Mouse (Mus musculus): ENCODE results near the gene Grm8.

Gene Grm8

DNA sequence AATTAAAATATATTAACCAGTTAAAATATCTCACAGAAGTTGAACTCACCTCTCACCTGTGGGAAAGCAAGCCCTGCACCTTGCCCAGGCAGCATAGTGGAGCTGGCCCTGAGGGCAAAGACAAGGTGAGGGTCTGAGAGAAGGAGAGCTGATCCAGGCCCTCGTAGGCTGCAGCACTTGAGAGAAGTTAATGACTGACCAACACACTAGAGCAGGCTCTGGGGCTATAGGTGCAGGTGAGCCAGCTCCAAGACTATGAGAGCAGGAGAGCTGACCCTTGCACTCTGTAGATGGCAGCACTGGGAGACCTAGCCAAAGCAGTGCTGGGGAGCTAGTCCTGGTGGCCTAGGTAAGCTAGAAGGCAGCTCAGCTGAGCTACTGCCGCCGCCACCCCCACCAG, 499.1 kb downstream of the Grm8 start:
- DNase-seq (ENCODE audit: low spot score), result no peak

DNA sequence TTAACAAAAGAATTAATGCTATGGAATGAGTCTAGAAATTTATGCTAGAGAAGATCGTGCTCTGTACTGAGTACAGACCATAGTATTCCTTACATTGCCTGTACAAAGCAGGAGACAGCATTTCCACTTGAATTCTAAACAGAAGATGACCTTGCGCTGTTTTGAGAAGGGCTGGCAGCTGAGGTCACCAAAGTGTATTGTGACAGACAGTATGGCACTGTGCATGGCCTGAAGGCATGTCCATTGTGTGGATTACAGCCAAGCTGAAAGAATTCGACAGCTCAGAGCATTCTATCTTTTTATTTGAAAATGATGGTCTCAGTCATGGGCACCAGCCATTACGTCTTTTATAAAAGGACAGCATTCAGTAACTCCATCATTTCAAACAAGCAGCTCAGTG, 517.5 kb downstream of the Grm8 start:
- no peak for DNase-seq (ENCODE audit: low spot score)

DNA sequence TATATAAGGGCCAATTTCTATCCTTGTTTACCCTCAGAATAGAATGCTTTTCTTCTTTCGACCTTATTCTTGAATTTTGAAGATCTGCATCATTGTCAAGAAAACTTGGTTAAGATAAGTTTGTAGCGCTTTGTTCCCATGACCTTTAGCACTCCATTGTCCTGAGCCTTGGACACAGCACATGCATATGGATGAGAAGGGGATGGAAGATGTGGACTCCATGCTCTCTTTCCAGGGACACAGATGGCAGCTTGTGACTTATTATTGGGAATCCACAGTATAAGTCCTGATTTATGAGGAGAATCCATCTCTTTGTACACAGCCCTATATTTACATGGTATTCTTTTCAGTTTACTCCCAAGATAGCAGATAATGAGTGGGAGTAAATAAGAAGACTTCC, 554.5 kb downstream of the Grm8 start:
- no peak for DNase-seq (ENCODE audit: low spot score)

DNA sequence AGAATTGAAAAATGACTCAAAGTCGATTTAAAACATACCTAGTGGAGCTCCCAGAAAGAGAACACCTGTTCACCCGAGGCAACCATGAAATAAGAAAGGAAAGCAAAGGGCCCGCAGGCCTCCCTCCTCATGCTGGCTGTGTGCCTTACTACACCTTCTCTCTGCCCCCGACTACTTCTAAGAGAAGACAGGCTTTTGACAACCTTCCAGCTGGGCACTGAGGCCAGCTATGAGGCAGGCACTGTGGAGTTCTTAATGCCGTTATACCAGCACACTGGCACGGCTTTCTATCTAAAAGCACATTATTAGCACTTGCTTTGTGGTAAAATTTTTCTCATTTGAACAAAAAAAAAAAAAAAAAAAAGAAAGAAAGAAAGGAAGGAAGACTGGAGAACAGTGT, 589.5 kb downstream of the Grm8 start:
- no peak for DNase-seq (ENCODE audit: low spot score)

DNA sequence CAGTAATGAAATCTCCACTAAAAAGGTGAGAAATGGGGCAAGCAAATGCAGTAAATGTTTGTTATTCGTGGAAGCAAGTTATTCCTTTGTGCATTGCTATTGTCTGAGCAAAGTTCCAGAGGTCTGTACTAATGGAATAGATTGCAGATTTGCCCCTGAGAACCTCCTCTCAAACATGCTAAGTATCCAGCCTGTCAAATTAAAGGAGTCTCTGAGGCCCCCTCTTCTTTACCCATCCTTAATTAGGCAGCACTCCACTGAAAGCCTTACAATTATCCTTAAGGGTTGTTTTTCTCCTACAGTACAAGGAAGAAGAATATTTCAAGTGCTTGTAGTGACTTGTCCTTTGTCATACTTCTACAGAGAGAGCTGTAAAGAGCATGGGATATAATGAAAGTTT, 617.4 kb downstream of the Grm8 start:
- DNase-seq (ENCODE audit: low spot score), result no peak

DNA sequence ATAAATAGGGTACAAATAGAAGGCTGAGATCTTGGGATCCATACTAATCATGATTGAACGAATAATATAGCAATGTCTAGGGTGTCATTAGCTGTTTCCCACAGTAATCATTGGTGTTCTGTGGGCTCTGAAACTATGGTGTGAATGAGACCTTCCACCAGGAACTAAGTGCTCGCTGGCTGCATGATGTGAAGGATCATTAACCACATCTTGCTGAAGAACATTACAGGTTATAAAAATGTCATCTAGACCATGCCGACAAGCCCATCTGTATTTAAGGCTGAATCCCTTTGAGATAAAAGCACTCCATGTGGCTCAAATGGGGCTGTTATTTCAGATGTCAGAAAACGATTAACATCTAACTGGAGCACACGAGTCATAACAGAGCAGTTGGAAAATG, 674.0 kb downstream of the Grm8 start:
- DNase-seq (ENCODE audit: low spot score), result no peak

DNA sequence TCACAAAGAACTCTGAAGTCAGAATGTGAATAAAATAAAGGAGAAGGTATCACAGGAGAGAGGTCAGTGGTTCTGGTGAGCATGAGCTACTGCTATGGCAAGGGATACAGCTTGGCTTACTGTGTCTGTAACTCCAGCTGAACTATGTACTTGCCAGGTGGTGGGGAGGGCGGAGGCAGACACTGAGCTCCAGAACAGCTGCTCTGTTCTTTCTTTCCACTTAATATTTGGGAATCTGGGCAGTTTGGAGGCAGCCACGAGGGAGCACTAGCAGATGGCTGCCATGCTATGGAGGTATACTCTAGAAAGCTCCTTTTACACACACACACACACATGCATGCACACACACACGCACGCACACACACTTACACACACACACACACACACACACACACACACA, 726.5 kb downstream of the Grm8 start:
- no peak for DNase-seq (ENCODE audit: low spot score)

DNA sequence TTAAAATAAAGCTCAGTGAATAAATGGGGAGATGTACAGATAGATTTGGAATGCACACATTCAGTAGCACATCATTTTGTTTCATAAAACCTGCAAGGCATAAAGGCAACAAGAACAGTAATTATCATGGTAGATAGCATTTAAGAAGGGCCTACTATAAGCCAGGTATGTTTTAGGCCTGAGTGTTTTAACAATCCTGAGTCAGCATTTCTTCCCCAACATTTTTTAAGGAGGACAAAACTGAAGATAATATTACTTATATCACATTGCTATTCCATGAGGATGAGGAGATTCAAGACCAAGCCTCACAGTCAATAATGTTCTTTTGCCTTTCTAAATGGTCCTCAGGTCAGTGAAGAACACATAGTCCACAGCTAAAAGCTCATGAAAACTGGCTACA, 762.6 kb downstream of the Grm8 start:
- no peak for DNase-seq (ENCODE audit: low spot score)

DNA sequence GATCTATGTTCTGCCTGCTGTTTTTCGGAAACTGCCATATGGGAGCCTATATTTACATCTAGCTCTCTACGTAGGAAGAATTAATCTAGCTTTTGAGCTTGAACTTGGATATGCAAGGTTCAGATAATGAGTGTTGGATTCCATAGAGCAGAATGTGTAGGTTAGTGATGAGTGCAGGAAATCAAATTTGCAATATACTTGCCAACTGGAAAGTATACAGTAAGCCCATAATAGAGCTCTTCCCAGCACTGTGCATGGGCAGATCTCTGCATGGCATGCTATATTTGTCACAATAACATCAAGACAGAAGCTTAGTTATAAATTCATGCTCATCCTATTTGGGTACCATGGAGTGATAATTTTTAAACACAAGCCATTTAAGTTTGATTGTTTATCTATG, 763.9 kb downstream of the Grm8 start:
- no peak for DNase-seq (ENCODE audit: low spot score)

DNA sequence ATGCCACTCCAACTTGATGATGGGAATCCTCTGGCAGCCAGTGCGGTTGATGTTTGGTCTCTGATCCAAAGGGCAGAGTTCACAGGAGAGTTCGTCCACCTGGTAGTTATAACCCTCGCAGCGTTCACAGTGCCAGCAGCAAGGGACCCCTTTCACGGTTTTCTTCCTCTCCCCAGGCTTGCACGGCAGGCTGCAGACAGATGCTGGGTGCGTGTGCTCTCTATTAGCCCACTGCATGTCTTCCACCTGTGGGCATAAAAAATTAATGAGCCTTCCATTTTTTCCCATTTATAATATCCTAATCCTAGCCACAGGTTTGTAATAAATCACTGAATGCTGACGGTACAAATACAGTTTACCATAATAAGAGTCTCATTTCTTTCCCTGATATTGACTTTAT, 771.2 kb downstream of the Grm8 start:
- no peak for DNase-seq (ENCODE audit: low spot score)

DNA sequence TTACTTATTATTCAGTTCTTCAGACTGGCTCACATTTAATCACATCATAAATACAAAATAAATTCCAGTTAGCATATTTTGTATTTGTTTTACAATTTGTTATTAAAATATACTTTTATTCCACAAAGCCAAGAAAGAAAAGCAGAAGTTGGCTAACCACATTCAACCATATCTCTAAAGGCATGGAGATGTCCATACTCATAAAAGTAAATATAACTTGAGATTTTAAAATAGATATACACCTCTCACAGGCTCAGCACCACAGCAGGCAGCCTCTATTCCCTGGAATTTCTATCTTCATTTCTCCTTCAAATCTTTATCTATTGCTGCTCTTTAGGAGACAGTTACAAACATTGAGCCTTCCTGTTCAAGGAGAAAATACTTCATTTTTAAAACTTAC, 774.5 kb downstream of the Grm8 start:
- DNase-seq (ENCODE audit: low spot score), result no peak

DNA sequence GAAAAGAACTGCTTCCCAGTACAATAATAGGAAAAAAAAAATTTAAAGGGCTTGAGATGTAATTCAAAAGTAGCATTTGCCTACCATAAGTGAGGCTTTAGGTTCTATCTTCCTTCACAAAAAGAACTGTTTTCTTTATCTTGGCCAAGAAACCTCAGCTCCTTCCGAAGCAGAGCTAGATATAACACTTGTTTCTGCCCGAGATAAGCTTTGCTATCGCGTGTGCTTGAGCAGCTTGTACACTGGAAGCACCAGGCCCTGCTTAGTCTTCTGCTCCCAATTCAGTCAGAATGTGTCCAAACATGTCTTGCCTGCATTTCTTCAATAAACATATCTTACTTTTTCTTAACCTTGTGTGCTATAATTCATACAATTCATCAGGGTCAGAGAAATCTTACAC, 783.8 kb downstream of the Grm8 start:
- peak; percentile 12 for DNase-seq (ENCODE audit: low spot score)

DNA sequence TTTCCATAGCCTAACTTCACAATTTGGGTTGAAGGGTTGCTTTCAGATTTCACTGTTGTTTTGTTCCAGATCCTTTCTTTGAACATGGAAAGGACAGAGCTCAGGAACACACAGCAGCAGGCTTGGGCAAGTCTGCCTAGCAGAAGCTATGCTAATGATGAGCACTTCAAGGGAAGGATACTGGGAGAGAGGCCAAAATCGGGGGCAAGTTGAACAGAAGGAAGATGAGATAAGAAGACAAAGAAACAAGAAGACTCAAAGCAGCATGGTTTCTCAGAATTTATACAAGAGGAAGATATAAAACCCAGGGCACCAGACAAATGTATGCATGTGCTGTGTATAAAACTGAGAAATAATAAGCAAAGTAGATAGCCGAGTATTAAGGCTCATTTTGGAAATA, 786.7 kb downstream of the Grm8 start:
- peak; percentile 34 for DNase-seq (ENCODE audit: low spot score)

DNA sequence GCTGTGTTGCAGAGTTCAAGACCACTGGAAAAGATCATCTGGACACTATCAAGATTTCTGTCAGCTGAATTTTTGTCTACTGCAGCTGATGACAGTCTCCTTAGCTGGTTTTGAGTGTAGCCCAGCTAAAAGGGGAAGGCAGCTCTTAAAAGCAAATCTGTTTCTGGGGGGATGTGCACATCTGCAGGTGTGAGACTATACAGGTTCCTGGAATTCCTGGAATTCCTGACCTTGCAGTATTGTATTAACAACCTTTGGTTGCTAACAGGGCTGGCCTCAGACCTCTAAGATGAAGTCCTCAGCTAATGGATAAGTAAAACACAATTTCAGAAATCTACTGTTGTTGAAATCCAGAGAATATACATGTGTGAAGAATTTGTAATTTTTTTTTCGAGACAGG, 788.7 kb downstream of the Grm8 start:
- no peak for DNase-seq (ENCODE audit: low spot score)

DNA sequence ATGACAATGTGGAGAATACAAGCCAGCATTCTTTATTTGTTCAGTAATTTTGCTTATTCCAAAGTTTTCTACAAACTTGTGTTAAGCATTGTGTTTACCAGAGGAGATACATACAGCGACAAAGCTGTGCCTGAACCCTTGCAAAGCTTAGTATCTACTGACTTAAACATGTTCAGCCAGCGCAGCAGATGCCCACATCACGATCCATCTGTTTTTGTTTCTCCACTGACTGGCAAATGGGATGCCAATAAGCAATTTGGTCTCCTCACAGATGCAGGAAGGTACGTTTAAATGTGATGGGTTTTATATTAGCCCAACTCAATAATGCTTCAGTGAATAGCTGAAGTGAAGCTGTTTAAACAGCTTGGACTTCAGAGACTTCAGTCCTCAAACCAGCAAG, 794.8 kb downstream of the Grm8 start:
- DNase-seq (ENCODE audit: low spot score), result no peak

DNA sequence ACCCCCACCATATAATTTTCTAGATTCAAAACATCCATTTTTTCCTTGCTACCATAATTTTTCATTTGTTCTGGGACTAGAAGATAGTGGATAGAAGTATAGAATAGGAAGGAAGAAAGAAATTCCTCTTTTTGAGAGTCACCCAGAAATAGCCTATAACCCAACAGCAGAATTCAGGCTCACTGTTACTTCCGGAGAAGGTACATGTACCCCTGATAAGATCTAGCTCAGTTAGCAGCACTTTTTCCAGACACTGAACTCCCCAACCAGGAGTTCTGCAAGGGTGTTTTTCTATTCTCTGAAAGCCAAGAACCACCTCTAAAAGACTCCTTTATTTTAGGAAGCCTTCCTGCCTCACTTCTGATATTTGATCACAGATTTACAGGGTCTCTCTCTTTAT, 816.4 kb downstream of the Grm8 start:
- DNase-seq (ENCODE audit: low spot score), result no peak

DNA sequence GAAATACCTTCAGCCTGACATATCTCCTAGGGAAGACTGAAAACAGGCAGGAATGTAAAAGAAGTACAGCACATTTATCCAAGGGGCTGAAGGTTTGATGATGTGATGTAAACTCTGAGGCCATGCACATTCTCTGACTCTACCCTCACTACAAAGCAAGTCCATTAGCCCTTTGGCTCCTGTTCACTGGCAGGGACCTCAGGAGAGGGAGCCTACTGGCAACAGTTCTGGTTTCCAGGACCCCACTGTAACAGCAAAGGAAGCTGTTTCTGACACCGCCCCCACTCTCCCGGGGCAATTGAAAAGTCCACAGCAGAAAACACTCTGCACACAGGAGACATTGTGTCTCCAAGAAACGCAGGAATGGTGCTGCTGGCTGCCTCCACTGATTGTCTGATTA, 817.6 kb downstream of the Grm8 start:
- DNase-seq (ENCODE audit: low spot score), result no peak

DNA sequence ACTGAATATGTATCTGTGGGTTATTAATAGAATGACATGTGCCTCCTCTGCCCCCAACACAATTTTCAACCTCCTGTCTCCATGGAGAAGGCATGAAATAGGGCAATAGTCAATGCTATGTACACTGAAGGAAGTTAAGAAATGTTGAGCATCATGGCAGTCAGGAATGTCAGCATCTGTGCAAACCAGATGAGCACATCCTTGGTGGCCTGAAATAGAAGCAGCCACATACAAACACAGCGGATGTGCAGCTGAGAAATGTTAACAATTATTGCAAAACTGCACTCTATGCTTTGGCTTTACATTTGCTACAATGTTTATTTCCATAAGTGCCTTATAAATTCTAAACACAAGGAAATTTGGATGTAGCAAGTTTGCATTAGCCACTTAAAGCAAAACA, 819.0 kb downstream of the Grm8 start:
- DNase-seq (ENCODE audit: low spot score), result no peak

DNA sequence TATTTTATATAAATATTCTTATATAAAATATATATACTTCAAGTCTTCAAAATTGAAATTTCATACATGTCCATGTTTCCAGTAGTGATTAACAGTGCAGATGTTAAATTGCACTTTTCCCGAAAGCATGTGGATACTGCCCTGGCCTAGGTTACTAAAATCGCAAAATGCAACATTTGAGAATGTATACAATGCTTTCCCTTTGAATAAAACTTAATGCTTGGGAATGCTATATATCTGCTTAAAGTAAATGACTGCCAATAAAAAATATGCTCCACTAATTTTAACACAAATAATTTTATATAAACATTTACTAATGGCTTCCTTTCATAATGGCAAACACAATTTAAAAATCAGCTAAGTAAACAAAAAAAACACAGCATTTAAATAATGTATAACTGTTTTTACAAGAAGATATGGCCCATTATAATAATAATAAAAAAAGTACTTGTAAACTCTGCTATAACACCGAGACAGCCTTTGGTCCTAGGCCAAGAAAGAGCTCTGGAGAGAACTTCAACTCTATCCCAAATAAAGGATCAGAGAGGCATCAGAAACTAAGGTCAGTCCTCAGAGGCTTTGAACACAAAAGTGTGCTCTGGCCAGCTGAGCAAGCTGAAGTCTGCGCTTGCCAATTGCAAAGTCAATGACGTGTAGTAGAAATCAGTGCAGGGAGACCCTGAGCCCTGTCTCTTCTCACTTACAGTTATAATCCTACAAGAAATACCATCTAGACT, 820.5 kb downstream of the Grm8 start:
- DNase-seq (ENCODE audit: low spot score), result no peak

DNA sequence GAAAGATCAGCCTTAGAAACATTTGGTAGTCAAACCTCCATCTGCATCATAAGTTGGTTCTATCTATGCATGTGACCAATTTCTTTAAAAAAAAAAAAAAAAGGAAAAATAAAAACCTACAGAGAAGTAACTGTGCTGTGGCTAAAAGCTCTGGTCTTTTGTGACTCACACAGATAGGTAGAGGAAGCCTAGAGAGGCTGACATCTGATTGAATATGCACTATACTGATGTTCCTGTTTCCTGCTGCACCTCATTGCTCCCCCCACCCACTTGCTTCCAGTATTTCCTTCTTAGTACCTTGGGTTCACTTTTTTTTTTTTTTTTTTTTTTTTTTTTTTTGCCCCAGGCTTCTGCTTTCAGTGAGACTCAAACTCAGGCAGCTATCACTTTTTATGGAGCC, 824.6 kb downstream of the Grm8 start:
- DNase-seq (ENCODE audit: low spot score), result no peak

DNA sequence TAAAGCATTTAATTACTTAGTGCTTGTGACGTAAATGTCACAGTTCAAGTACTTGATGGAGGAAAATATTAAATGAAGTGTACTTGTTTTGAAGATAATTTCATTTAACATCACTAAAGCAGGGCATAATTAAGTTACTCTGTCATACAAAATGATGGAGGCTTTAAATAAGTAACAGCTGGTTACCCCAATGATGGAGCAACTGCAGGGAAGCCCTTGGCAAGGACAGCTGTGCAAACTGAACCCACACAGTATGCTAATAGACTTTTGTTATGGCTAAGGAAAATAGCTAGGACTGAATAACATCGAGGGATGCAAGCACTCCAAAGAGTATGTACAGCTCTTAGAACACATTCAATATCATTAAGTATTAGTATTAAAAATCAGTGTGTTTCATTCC, 829.6 kb downstream of the Grm8 start:
- DNase-seq (ENCODE audit: low spot score), result no peak

DNA sequence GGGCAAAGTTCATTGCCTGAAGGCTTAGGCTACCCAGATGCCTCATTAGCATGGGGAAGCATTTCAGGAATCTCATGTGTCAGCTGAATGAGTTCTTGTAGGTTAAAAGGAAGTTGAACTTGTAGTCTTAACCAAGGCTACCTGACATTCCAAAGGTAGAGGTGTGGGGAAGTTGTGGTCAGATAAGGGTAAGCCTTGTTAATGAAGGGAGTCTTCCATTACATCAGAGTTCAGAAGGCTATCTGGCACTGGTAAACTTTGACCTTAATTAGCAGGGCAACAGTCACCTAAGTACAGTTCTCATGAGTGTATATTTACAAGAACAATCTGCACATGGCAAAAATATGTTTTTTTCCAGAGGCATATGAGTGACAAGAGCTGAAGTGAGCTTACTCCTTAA, 870.0 kb downstream of the Grm8 start:
- DNase-seq (ENCODE audit: low spot score), result no peak

DNA sequence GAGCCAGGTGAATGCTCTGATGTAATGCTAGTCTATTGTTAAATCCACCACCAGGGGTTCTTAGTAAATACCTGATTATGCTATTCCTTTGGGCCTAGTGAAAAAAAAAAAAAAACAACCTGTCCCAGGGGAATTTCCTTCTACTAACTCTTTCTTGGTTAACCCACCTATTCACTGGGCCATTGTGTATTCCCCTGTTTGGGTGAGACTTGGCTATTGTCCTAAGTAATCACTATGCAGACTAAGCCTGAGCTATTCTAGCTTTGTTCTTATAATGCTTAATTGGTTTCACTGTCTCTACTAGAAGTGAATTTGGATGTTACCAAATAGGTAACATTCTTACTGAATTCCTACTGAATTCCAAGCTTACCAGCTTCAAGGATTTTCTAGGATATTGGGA, 872.4 kb downstream of the Grm8 start:
- DNase-seq (ENCODE audit: low spot score), result no peak

DNA sequence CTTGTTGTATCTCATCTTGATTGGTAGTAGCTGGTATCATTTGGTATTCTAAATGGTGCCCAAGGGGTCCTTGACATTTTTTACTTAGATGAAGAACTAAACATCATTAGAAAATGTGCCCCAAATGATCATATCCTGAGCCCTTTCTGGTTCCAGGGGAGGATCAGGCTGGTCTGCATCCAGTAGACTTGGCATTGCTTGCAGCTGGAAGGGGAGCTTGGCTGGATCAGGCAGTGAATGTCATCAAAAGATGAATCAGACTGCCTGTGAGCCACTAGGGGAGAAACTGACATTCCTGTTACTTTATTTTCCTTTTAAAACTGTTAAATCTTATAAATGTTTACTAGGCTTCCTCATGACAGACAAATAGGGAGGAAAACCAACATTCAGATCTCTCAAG, 894.6 kb downstream of the Grm8 start:
- no peak for DNase-seq (ENCODE audit: low spot score)

DNA sequence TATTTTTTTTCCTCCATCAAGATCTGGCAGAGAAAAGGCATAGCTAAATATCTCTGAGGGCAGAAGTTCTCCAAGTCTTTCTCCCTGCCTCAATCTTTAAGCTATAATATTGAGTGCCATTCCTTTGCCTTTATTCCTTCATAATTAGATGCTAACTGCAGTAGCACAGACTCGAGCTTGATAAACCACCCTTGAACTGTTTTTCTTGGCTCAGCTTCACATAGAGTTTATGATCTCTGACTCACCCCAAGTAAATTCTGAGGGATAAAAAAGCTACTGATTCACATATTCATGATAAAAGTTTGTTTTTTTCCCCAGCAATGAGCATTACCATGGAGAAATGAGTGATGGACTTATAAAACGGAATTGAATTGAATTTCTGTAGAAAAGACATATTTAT, 895.0 kb downstream of the Grm8 start:
- no peak for DNase-seq (ENCODE audit: low spot score)
